In the genomic region with DNA sequence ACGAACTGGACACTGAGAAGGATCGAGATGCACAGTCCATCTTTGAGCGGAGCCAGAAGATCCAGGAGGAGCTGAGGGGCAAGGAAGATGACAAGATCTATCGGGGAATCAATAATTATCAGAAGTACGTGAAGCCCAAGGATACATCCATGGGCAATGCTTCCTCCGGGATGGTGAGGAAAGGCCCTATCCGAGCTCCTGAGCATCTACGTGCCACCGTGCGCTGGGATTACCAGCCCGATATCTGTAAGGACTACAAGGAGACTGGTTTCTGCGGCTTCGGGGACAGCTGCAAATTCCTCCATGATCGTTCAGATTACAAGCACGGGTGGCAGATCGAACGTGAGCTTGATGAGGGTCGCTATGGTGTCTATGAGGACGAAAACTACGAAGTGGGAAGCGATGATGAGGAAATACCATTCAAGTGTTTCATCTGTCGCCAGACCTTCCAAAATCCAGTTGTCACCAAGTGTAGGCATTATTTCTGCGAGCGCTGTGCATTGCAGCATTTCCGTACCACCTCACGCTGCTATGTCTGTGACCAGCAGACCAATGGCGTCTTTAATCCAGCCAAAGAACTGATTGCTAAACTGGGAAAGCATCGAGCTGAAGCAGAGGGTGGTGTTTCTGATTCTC, we compare ENCODE assay signal across 8 mouse cellular contexts. TPM values are rescaled to one million over a fixed set of nuclear protein-coding genes. Genes with fewer than 3 reads are reported as not detected.
DNase-seq lines count a peak whose midpoint lies in the region; ATAC-seq lines count a peak whose summit lies in the region.

No protein-coding gene starts in this region.

- 34% methylated on average over 28 of the region's 28 CpGs for WGBS in forebrain, embryonic 10.5 days
- whole genome bisulfite sequencing in midbrain, embryonic 11.5 days = 25% methylated on average over 28 of the region's 28 CpGs

- H3K4me2 ChIP-seq in midbrain, embryonic 11.5 days = peak overlapping the region; percentile 59

- no peaks in the 10 kb centered on the region for H3K4me1 ChIP-seq in forebrain, embryonic 10.5 days
- H3K4me1 ChIP-seq in midbrain, embryonic 11.5 days (ENCODE audit: control insufficient read depth, insufficient read depth, low read length) = no peaks in the 10 kb centered on the region

- DNase-seq in cerebellum, adult 18-20 months = peak; percentile 3 to 12
- DNase-seq in cerebellum, adult 8-10 months = no peak
- peak; percentile 5 for DNase-seq in thymus, postnatal 14 days
- DNase-seq in thymus, adult 18-20 months = no peak
- DNase-seq in forebrain, embryonic 10.5 days (ENCODE audit: extremely low spot score, low spot score) = no peak
- DNase-seq in kidney, postnatal 4 days = peak; percentile 5 to 11
- DNase-seq in midbrain, embryonic 11.5 days (ENCODE audit: low spot score, missing footprints) = no peak

- peak overlapping the region; percentile 83 for H3K27ac ChIP-seq in forebrain, embryonic 10.5 days
- H3K27ac ChIP-seq in midbrain, embryonic 11.5 days (ENCODE audit: low read depth, low read length) = no peak overlapping the region

- peak overlapping the region; percentile 63 for H3K9ac ChIP-seq in midbrain, embryonic 11.5 days (ENCODE audit: low read length)

- peak; percentile 40 for ATAC-seq in midbrain, embryonic 11.5 days (ENCODE audit: low FRiP score)
- ATAC-seq in activated CD4-positive, CD25-positive, alpha-beta regulatory T cell, adult 4 months = no peak

- H3K9me3 ChIP-seq in forebrain, embryonic 10.5 days = no peaks in the 10 kb centered on the region
- no peaks in the 10 kb centered on the region for H3K9me3 ChIP-seq in midbrain, embryonic 11.5 days (ENCODE audit: control insufficient read depth, low read length)

- H3K36me3 ChIP-seq in forebrain, embryonic 10.5 days (replicated peaks) = no peaks in the 10 kb centered on the region
- H3K36me3 ChIP-seq in midbrain, embryonic 11.5 days (ENCODE audit: control insufficient read depth, insufficient read depth, low read length) = no peaks in the 10 kb centered on the region

- H3K27me3 ChIP-seq in forebrain, embryonic 10.5 days (ENCODE audit: poor library complexity, severe bottlenecking) = no peaks in the 10 kb centered on the region
- no peaks in the 10 kb centered on the region for H3K27me3 ChIP-seq in midbrain, embryonic 11.5 days (ENCODE audit: control insufficient read depth, insufficient read depth, low read length)

- peak overlapping the region; percentile 62 for H3K4me3 ChIP-seq in forebrain, embryonic 10.5 days
- H3K4me3 ChIP-seq in midbrain, embryonic 11.5 days (ENCODE audit: low read depth, low read length) = peak overlapping the region; percentile 50

RNA-seq across cellular contexts. Expression of a gene that starts 0.8 kb away (rescaled TPM):
- polyA plus RNA-seq in forebrain, embryonic 10.5 days (2016; fragmentation: Nextera tagmentation; extraction: Ambion mirVana) = 11.2 and 12.9 TPM in 2 replicates
- 14.1 and 15.5 TPM in 2 replicates for polyA plus RNA-seq in midbrain, embryonic 11.5 days (2014; fragmentation: Nextera tagmentation; extraction: Ambion mirVana)
- polyA plus RNA-seq in activated CD4-positive, CD25-positive, alpha-beta regulatory T cell, adult 4 months (2017; shearing (Covaris generic)) = 10 to 100 TPM in 1 of 2 experiments, 1 to 10 TPM in 1; 9.5 to 10.9 TPM

RNA-seq across cellular contexts. Expression of a gene that starts 0.9 kb away (rescaled TPM):
- 376 and 385 TPM in 2 replicates for polyA plus RNA-seq in forebrain, embryonic 10.5 days (2016; fragmentation: Nextera tagmentation; extraction: Ambion mirVana)
- polyA plus RNA-seq in midbrain, embryonic 11.5 days (2014; fragmentation: Nextera tagmentation; extraction: Ambion mirVana) = 387 and 428 TPM in 2 replicates
- 100 to 1,000 TPM; 295 to 357 TPM for polyA plus RNA-seq in activated CD4-positive, CD25-positive, alpha-beta regulatory T cell, adult 4 months (2017; shearing (Covaris generic))

RNA-seq across cellular contexts. Expression of a gene that starts 19.0 kb away (rescaled TPM):
- polyA plus RNA-seq in forebrain, embryonic 10.5 days (2016; fragmentation: Nextera tagmentation; extraction: Ambion mirVana) = not detected in 2 replicates
- not detected in 2 replicates for polyA plus RNA-seq in midbrain, embryonic 11.5 days (2014; fragmentation: Nextera tagmentation; extraction: Ambion mirVana)
- not detected for polyA plus RNA-seq in activated CD4-positive, CD25-positive, alpha-beta regulatory T cell, adult 4 months (2017; shearing (Covaris generic))

RNA-seq across cellular contexts. Expression of a gene that starts 23.2 kb away (rescaled TPM):
- 0.09 and 0.17 TPM in 2 replicates for polyA plus RNA-seq in forebrain, embryonic 10.5 days (2016; fragmentation: Nextera tagmentation; extraction: Ambion mirVana)
- 0.08 and 0.10 TPM in 2 replicates for polyA plus RNA-seq in midbrain, embryonic 11.5 days (2014; fragmentation: Nextera tagmentation; extraction: Ambion mirVana)
- polyA plus RNA-seq in activated CD4-positive, CD25-positive, alpha-beta regulatory T cell, adult 4 months (2017; shearing (Covaris generic)) = under 1 TPM in 1 of 2 experiments, not detected in 1; 0.19 TPM

RNA-seq across cellular contexts. Expression of a gene that starts 30.2 kb away (rescaled TPM):
- not detected in 2 replicates for polyA plus RNA-seq in forebrain, embryonic 10.5 days (2016; fragmentation: Nextera tagmentation; extraction: Ambion mirVana)
- not detected in 2 replicates for polyA plus RNA-seq in midbrain, embryonic 11.5 days (2014; fragmentation: Nextera tagmentation; extraction: Ambion mirVana)
- polyA plus RNA-seq in activated CD4-positive, CD25-positive, alpha-beta regulatory T cell, adult 4 months (2017; shearing (Covaris generic)) = not detected

Comparison
In these comparisons a context has a peak if more than half of its experiments do, and no peak if none do; other contexts are left out.
1. DNase-seq: peak in cerebellum, adult 18-20 months (2 of 2), thymus, postnatal 14 days (single experiment) and kidney, postnatal 4 days (2 of 2); none in cerebellum, adult 8-10 months (single experiment), thymus, adult 18-20 months (0 of 2), forebrain, embryonic 10.5 days (single experiment) and midbrain, embryonic 11.5 days (single experiment).